Mouse (Mus musculus) urinary bladder, adult 2 months (tissue): Measurements from ENCODE around the gene Rbm7. TPM values are rescaled to one million over a fixed set of nuclear protein-coding genes. Genes with fewer than 3 reads are reported as not detected.
"Not testable (repeated sequence)": the region's sequence is repeated elsewhere in the genome, so short reads cannot be mapped to it uniquely, and the experiment has no call there.

Experiments used
- DNase-seq: peaks from one replicate; pipeline ENCODE4 v3.0.0; 2022; ENCODE audit warnings: low spot score
- polyA plus RNA-seq: library from polyadenylated mRNA; depleted of rRNA; stranded (reverse); fragments of >200 nt; gene quantifications from 2 replicates; pipeline ENCODE4 v1.2.3, GENCODE M21; 2012; rRNA removed

The Rbm7 gene
- polyA plus RNA-seq: 53.6 and 58.4 TPM in 2 replicates

- peak; percentile 89 for DNase-seq
These were observed at the start of gene Rbm7, which contains the start of gene Gm5617 for GRCm38 (mm10) chr9:48494817-48495547. Gene Rbm7 (minus strand): TSS chr9:48495299. Gene Gm5617 (plus strand): TSS chr9:48495442.

GRCm38 (mm10) chr9:48538688-48539087, 43.6 kb upstream of the Rbm7 start:
- no peak for DNase-seq

- DNase-seq: no peak
These were observed 43.0 kb upstream of the Rbm7 start for GRCm38 (mm10) chr9:48538044-48538645.

DNA sequence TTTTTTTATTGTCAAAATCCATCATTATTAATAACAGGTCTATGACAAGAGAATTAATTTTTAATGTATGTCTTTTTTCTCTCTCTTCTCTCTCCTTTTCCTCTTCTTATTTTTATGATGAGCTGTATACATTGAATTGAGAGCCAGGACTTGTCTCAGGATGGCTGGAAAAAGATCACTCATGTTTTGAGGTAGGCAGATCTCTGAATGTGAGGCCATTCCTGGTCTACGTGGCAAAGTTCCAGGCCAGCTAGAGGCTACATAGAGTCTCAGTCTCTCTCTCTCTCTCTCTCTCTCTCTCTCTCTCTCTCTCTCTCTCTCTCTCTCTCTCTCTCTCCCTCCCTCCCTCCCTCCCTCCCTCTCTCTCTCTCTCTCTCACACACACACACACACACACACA, 42.5 kb upstream of the Rbm7 start:
- DNase-seq: not testable (repeated sequence)

- no peak for DNase-seq
These were observed 41.3 kb upstream of the Rbm7 start for GRCm38 (mm10) chr9:48536414-48536813.

DNA sequence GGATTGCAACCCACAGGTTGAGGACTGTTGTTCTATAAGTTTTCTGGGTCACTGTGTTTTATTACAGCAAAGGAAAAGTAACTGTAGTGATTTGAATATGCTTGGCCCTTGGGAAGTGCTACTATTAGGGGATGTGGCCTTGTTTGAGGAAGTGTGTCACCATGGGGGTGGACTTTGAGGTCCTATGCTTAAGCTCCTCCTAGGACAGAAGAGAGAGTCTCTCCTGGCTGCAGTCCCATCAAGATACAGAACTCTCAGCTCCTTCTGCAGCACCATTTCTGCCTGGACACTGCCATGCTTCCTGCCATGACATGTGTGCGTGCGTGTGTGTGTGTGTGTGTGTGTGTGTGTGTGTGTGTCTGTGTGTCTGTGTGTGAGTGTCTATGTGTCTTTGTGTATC, 37.6 kb upstream of the Rbm7 start:
- no peak for DNase-seq

GRCm38 (mm10) chr9:48532203-48532602, 37.1 kb upstream of the Rbm7 start:
- no peak for DNase-seq

- DNase-seq: no peak
These were observed 36.2 kb upstream of the Rbm7 start for GRCm38 (mm10) chr9:48531294-48531693.

DNA sequence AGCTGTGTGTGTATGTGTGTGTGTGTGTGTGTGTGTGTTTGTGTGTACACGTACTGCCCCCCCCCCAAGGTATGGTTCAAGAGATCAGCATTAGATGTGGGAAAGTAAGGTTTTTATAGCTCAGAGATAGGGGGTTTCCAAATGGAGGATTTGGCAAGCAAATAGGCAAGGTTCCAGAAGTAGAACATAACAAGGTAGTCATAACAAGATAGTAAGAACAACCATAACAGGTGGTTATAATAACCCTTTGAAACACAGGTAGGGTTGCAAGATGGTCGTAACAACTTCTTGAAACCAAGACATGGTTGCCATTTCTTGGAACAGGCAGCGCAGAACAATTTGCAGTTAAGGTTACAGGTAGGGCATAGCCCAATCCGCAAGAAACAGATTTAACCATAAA, 31.4 kb upstream of the Rbm7 start:
- no peak for DNase-seq

- DNase-seq: no peak
These were observed 30.5 kb upstream of the Rbm7 start for GRCm38 (mm10) chr9:48525566-48525965.

GRCm38 (mm10) chr9:48520405-48520804, 25.3 kb upstream of the Rbm7 start:
- not testable (repeated sequence) for DNase-seq

DNA sequence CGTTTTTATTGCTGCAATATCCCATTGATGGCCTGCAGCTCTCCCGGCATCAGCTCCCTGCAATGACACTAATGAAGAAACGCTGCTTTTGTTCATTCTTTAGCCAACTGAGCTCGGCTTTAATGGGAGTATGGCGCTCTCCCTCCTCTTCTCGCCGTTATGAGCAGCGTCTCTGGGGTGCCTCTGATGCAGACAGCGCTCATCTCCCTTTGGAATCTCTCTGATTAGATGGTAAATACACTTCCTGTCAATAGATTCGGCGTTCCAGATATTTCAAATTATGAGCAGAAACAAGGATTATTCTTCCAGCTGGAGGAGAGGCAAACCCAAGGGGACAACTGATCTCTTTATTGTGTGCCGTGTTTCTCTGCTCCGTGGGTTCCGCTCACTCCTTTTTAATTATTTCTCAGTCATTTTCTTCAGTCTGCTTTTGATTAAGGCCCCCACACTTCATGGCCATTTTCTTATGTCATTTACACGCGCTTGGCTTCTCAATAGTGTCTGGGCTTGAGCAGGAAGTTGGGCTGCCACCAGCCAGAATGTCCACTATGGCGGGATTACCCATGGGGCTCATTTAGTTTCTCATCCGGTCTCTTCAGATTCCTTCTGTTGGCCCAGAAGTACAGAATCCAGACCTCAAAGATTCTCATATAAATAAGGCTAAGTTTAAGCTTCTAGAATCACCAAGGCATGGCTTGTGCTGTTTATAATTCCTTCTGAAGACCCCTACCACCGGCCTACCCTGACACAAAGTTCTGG, 22.5 kb upstream of the Rbm7 start:
- no peak for DNase-seq

DNA sequence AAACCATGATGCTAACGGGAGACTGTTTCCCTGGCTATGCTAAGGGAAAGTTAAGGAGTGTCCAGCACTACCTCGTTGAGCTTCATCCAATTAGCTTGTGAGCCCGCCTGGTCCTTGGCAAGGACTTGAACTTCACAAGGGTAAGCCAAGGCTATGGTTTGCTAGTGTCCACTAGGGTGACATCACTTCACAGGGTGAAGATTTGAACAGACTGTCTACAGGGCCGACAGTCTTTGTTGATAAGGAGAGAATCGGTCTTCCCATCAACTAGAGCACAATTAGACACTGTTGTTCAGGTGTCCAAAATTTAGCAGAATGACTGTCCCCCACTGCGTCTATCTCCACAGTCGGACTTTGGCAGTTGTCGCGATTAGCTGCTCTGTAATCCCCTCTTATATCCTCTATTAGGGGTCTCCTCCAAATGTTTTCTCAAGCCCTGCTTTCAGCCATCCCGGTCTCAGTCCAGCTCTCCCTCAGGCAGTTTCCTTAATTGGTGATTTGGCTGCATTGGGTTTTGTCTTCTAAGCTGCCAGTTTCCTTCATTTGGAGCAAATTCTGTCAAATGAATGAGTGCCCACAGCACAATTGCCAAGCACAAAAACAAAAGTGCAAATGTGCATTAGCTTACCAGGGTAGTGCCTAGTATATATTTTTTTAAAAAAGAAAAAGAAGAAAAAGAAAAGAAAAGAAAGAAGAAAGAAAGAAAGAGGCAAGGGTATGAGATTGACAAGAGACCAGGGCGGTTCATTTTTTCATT, 21.7 kb upstream of the Rbm7 start:
- DNase-seq: no peak

GRCm38 (mm10) chr9:48515332-48515731, 20.2 kb upstream of the Rbm7 start:
- no peak for DNase-seq

DNA sequence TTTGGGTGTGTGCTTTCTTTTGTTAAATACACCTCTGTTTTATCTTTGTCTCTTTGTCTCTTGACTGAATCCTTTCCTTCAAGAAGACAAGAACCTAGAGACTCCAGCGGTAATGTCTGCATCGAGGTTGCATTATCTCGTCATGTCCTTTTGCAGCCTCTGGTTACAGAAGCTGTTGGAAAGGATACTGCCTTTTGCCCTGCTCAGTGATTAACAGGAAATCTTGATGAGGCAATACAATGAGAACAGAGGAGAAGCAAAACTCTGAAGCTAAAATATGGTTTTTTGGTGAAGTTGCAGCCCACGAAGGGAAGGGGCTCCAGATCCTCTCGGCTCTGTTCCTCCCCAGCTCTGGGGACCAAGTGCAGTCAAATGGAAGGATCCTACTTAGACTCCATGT, 15.0 kb upstream of the Rbm7 start:
- DNase-seq: no peak

GRCm38 (mm10) chr9:48504741-48505365, 9.8 kb upstream of the Rbm7 start:
- no peak for DNase-seq

GRCm38 (mm10) chr9:48503001-48503400, 7.9 kb upstream of the Rbm7 start:
- no peak for DNase-seq

GRCm38 (mm10) chr9:48501192-48501591, 6.1 kb upstream of the Rbm7 start:
- no peak for DNase-seq

DNA sequence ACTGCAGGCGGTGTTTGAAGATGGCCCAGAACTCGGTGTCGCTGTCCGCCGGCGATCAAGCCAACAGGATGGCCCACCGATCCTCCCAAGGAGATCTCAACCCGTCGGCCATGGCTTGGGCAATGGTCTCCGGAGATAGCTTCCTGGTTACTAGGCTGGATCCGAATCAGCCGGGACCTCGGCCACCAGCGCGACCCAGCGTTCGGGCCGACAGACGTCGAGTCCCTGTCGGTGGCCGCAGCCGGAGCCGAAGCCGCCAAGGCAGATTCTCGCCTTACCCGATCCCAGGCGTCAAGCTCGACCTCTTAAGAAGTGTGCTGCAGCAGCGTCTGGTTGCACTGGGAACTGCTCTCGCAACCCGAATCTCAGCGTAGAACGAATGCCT, 441 bp upstream of the Rbm7 start:
- DNase-seq: no peak

GRCm38 (mm10) chr9:48481214-48482134, 13.6 kb downstream of the Rbm7 start:
- DNase-seq: no peak
